Mouse (Mus musculus) hindbrain, postnatal 0 days (tissue): ENCODE data around the gene Man2a2. TPM values are rescaled to one million over a fixed set of nuclear protein-coding genes. Genes with fewer than 3 reads are reported as not detected.

Experiments
- ATAC-seq: fragments of 200-750 bp; cut with Nextera tagmentation; 2 replicates; pipeline ENCODE4 v1.8.0; 2017; ENCODE audit warnings: mild to moderate bottlenecking, moderate TSS enrichment, moderate library complexity
- DNase-seq: peaks from one replicate; pipeline ENCODE4 v3.0.0-alpha.2; 2015; ENCODE audit warnings: low spot score
- H3K27ac ChIP-seq: fragments of 300-500 bp; sonication (generic); 2 replicates; pipeline ENCODE4 v1.5.1; 2014; ENCODE audit warnings: mild to moderate bottlenecking
- H3K27me3 ChIP-seq: fragments of 300-500 bp; sonication (generic); 2 replicates; pipeline ENCODE4 v1.6.1; 2014; ENCODE audit warnings: low read length, mixed read lengths; ENCODE audit not compliant: insufficient read depth
- H3K36me3 ChIP-seq: fragments of 300-500 bp; sonication (generic); 2 replicates; pipeline ENCODE4 v1.6.1; 2014; ENCODE audit warnings: low read length, mixed read lengths; ENCODE audit not compliant: insufficient read depth
- H3K4me1 ChIP-seq: fragments of 300-500 bp; sonication (generic); 2 replicates; pipeline ENCODE4 v1.6.1; 2014; ENCODE audit warnings: antibody characterized with exemption, low read length, mixed read lengths; ENCODE audit not compliant: insufficient read depth
- H3K4me2 ChIP-seq: fragments of 300-500 bp; sonication (generic); 2 replicates; pipeline ENCODE4 v1.6.1; 2014; ENCODE audit warnings: low read depth, mild to moderate bottlenecking, low read length, moderate library complexity, mixed read lengths
- H3K4me3 ChIP-seq: fragments of 300-500 bp; sonication (generic); 2 replicates; pipeline ENCODE4 v1.5.1; 2014; ENCODE audit warnings: low read length
- H3K9ac ChIP-seq: fragments of 300-500 bp; sonication (generic); replicated peaks from 2 replicates; pipeline ENCODE4 v1.6.1; 2014; ENCODE audit warnings: mild to moderate bottlenecking, low read length, moderate library complexity, mixed read lengths
- H3K9me3 ChIP-seq: fragments of 300-500 bp; sonication (generic); 2 replicates; pipeline ENCODE4 v1.6.1; 2016; ENCODE audit warnings: low read length, mixed read lengths
- CTCF ChIP-seq: IDR thresholded peaks from 2 replicates; pipeline ENCODE4 v1.5.1; 2016; ENCODE audit warnings: antibody characterized with exemption, control low read depth, low read depth
- WGBS: fragments of 180-500 bp; shearing (Covaris S2); extraction: QIAGEN DNeasy Blood & Tissue Kit; methylation state at CpG from one replicate; pipeline ENCODE4 v1.1.7; 2014; 5-methylcytosine and 5-hydroxymethylcytosine counted together
- polyA plus RNA-seq: library from polyadenylated mRNA; unstranded; fragments of >200 nt; fragmentation: Nextera tagmentation; extraction: Ambion mirVana; gene quantifications from 2 replicates; pipeline ENCODE4 v1.2.1, GENCODE M21; 2015
- total RNA-seq: library from RNA; depleted of rRNA; stranded (reverse); fragments of >200 nt; gene quantifications from 2 replicates; pipeline ENCODE4 v1.2.3, GENCODE M21; 2014

Man2a2 gene
- total and polyA plus RNA-seq, 2 experiments from 2014 or later = 15.7 to 61.3 TPM

- no peaks in the 10 kb centered on the region for H3K9me3 ChIP-seq
- no peak for TF ChIP-seq CTCF
- ATAC-seq (no peak), DNase-seq (no peak)
- H3K36me3 ChIP-seq = peaks cover 13% of the 10 kb centered on the region; the same call in 1 of the 2 replicates
- H3K4me1 ChIP-seq = peaks cover 9% of the 10 kb centered on the region
- WGBS = 82% methylated on average over 3 of the region's 3 CpGs
- H3K27ac ChIP-seq = no peak overlapping the region
- H3K4me2 ChIP-seq = no peak overlapping the region
- no peak overlapping the region for H3K9ac ChIP-seq
- H3K27me3 ChIP-seq = no peaks in the 10 kb centered on the region
- H3K4me3 ChIP-seq = no peak overlapping the region
These were observed 991 bp upstream of the Man2a2 start for GRCm38 (mm10) chr7:80372166-80372565.

GRCm38 (mm10) chr7:80370649-80371040, 530 bp downstream of the Man2a2 start:
- TF ChIP-seq CTCF = no peak
- peak; percentile 69 for DNase-seq
- no peaks in the 10 kb centered on the region for H3K27me3 ChIP-seq

GRCm38 (mm10) chr7:80369967-80370431, 1.2 kb downstream of the Man2a2 start:
- DNase-seq (no peak), ATAC-seq (no peak)
- Histone ChIP-seq H3K36me3 (peaks cover 20% of the 10 kb centered on the region), H3K9me3 (no peaks in the 10 kb centered on the region), H3K4me2 (peak overlapping the region; percentile 82), H3K4me1 (peaks cover 9% of the 10 kb centered on the region), H3K4me3 (peak overlapping the region; percentile 96), H3K9ac (peak overlapping the region; percentile 92), H3K27me3 (no peaks in the 10 kb centered on the region), H3K27ac (peak overlapping the region; percentile 83; the same call in 1 of the 2 replicates)
- 42% methylated on average over 4 of the region's 4 CpGs for WGBS
- no peak for TF ChIP-seq CTCF

More at GRCm38 (mm10) chr7:80370649-80371040, 530 bp downstream of the Man2a2 start:
- peak overlapping the region; percentile 83 for H3K27ac ChIP-seq
- ATAC-seq = peak; percentile 68
- H3K36me3 ChIP-seq = peaks cover 20% of the 10 kb centered on the region
- H3K9ac ChIP-seq = peak overlapping the region; percentile 92
- no peaks in the 10 kb centered on the region for H3K9me3 ChIP-seq
- peak overlapping the region; percentile 82 for H3K4me2 ChIP-seq
- peak overlapping the region; percentile 96 for H3K4me3 ChIP-seq
- under 1% methylated on average over 30 of the region's 31 CpGs for WGBS
- peaks cover 9% of the 10 kb centered on the region for H3K4me1 ChIP-seq

GRCm38 (mm10) chr7:80369461-80369860, 1.7 kb downstream of the Man2a2 start:
- ATAC-seq = no peak
- Histone ChIP-seq H3K36me3 (peaks cover 20% of the 10 kb centered on the region), H3K9me3 (no peaks in the 10 kb centered on the region), H3K27ac (0 out of 2 replicates have a peak overlapping the region, but pooled peaks have one; percentile 83), H3K4me3 (peak overlapping the region; percentile 96; the same call in 1 of the 2 replicates), H3K4me2 (peak overlapping the region; percentile 82), H3K4me1 (peaks cover 9% of the 10 kb centered on the region), H3K27me3 (no peaks in the 10 kb centered on the region), H3K9ac (no peak overlapping the region)
- no peak for DNase-seq
- 56% methylated on average over 5 of the region's 5 CpGs for WGBS
- TF ChIP-seq CTCF = no peak

- Histone ChIP-seq H3K27ac (no peak overlapping the region), H3K36me3 (peaks cover 24% of the 10 kb centered on the region), H3K9me3 (no peaks in the 10 kb centered on the region), H3K9ac (no peak overlapping the region), H3K4me1 (peaks cover 9% of the 10 kb centered on the region), H3K27me3 (no peaks in the 10 kb centered on the region), H3K4me2 (no peak overlapping the region), H3K4me3 (no peak overlapping the region)
- DNase-seq (no peak), ATAC-seq (no peak)
- TF ChIP-seq CTCF = no peak
- WGBS = 82% methylated on average over 20 of the region's 20 CpGs
These were observed 2.3 kb downstream of the Man2a2 start for GRCm38 (mm10) chr7:80368635-80369421.

- ATAC-seq (no peak), DNase-seq (no peak)
- WGBS = 89% methylated on average over 9 of the region's 9 CpGs
- Histone ChIP-seq H3K27ac (no peak overlapping the region), H3K4me2 (no peak overlapping the region), H3K36me3 (peaks cover 32% of the 10 kb centered on the region), H3K4me1 (peaks cover 9% of the 10 kb centered on the region), H3K9me3 (no peaks in the 10 kb centered on the region), H3K27me3 (no peaks in the 10 kb centered on the region), H3K4me3 (no peak overlapping the region), H3K9ac (no peak overlapping the region)
- no peak for TF ChIP-seq CTCF
These were observed 3.2 kb downstream of the Man2a2 start for GRCm38 (mm10) chr7:80368009-80368408.

GRCm38 (mm10) chr7:80367232-80367631, 3.9 kb downstream of the Man2a2 start:
- TF ChIP-seq CTCF = no peak
- DNase-seq (no peak), ATAC-seq (no peak)
- no peaks in the 10 kb centered on the region for H3K9me3 ChIP-seq
- H3K27me3 ChIP-seq = no peaks in the 10 kb centered on the region
- WGBS = 99% methylated on average over 7 of the region's 7 CpGs
- H3K9ac ChIP-seq = no peak overlapping the region
- no peak overlapping the region for H3K4me2 ChIP-seq
- H3K4me1 ChIP-seq = peaks cover 9% of the 10 kb centered on the region
- H3K4me3 ChIP-seq = no peak overlapping the region
- H3K27ac ChIP-seq = no peak overlapping the region
- peaks cover 35% of the 10 kb centered on the region for H3K36me3 ChIP-seq
